Mouse (Mus musculus): ENCODE measurements around the gene Vps72.
A peak's percentile ranks its signal among the peaks of the same experiment; 100 is the strongest.
"Not testable (repeated sequence)": the region's sequence is repeated elsewhere in the genome, so short reads cannot be mapped to it uniquely, and the experiment has no call there.

Vps72 gene

GRCm38 (mm10) chr3:95110911-95111726 lies at the start of gene Vps72:
TSS of gene Vps72 (plus strand) at chr3:95111022.
- DNase-seq = peak; percentile 94

GRCm38 (mm10) chr3:95063741-95064140 lies 47.1 kb upstream of the Vps72 start:
- DNase-seq = no peak

- no peak for DNase-seq
Observed at GRCm38 (mm10) chr3:95065553-95065952, 45.3 kb upstream of the Vps72 start.

GRCm38 (mm10) chr3:95066095-95066494 lies 44.7 kb upstream of the Vps72 start:
- DNase-seq = no peak

GRCm38 (mm10) chr3:95066570-95066969 lies 44.3 kb upstream of the Vps72 start:
- DNase-seq = no peak

- no peak for DNase-seq
Observed at GRCm38 (mm10) chr3:95071606-95072005, 39.2 kb upstream of the Vps72 start.

- no peak for DNase-seq
Observed at GRCm38 (mm10) chr3:95088071-95088470, 22.8 kb upstream of the Vps72 start.

- DNase-seq = no peak
Observed at GRCm38 (mm10) chr3:95100854-95101253, 10.0 kb upstream of the Vps72 start.

- DNase-seq = no peak
Observed at GRCm38 (mm10) chr3:95105121-95105520, 5.7 kb upstream of the Vps72 start.

GRCm38 (mm10) chr3:95105586-95106337 lies 5.1 kb upstream of the Vps72 start:
- no peak for DNase-seq

GRCm38 (mm10) chr3:95106338-95107117 lies 4.3 kb upstream of the Vps72 start, which contains the start of gene Pip5k1a:
TSS of gene Pip5k1a (minus strand) at chr3:95106930.
- DNase-seq = peak; percentile 98

GRCm38 (mm10) chr3:95107308-95107707 lies 3.5 kb upstream of the Vps72 start:
- not testable (repeated sequence) for DNase-seq

- DNase-seq = no peak
Observed at GRCm38 (mm10) chr3:95107898-95108297, 2.9 kb upstream of the Vps72 start.

GRCm38 (mm10) chr3:95112760-95113159 lies 1.9 kb downstream of the Vps72 start:
- DNase-seq = no peak

GRCm38 (mm10) chr3:95117751-95118150 lies 6.9 kb downstream of the Vps72 start:
- no peak for DNase-seq

- DNase-seq = no peak
Observed at GRCm38 (mm10) chr3:95121580-95121979, 10.8 kb downstream of the Vps72 start.

GRCm38 (mm10) chr3:95124246-95124645 lies 13.4 kb downstream of the Vps72 start, which contains the start of gene Tmod4:
TSS of gene Tmod4 (plus strand) at chr3:95124476.
- DNase-seq = no peak

- peak; percentile 76 for DNase-seq
Observed at GRCm38 (mm10) chr3:95124972-95125371, 14.2 kb downstream of the Vps72 start.

- peak; percentile 66 for DNase-seq
Observed at GRCm38 (mm10) chr3:95129226-95129651, 18.4 kb downstream of the Vps72 start.

GRCm38 (mm10) chr3:95130081-95130480 lies 19.3 kb downstream of the Vps72 start:
- no peak for DNase-seq

- not testable (repeated sequence) for DNase-seq
Observed at GRCm38 (mm10) chr3:95132389-95132788, 21.6 kb downstream of the Vps72 start.

- no peak for DNase-seq
Observed at GRCm38 (mm10) chr3:95133176-95133575, 22.4 kb downstream of the Vps72 start.

- peak; percentile 92 for DNase-seq
Observed at GRCm38 (mm10) chr3:95133680-95134101, 22.9 kb downstream of the Vps72 start, which contains the start of the genes Scnm1 and Lysmd1. TSS of gene Scnm1 (minus strand) at chr3:95134011. TSS of gene Lysmd1 (plus strand) at chr3:95134088.
